Mouse (Mus musculus) c-Kit-positive CD71-positive TER-119-positive erythroid progenitor cells, embryonic 14.5 days (primary cell): ENCODE measurements around the gene Ccdc8.

Source experiments
- DNase-seq: peaks from one replicate; pipeline ENCODE4 v3.0.0-alpha.2; 2013; ENCODE audit warnings: low spot score

Ccdc8 gene

GRCm38 (mm10) chr7:16976298-16976697 is 16.2 kb upstream of the Ccdc8 start:
- DNase-seq, result no peak

GRCm38 (mm10) chr7:16978173-16978572 is 14.3 kb upstream of the Ccdc8 start:
- no peak for DNase-seq

DNA sequence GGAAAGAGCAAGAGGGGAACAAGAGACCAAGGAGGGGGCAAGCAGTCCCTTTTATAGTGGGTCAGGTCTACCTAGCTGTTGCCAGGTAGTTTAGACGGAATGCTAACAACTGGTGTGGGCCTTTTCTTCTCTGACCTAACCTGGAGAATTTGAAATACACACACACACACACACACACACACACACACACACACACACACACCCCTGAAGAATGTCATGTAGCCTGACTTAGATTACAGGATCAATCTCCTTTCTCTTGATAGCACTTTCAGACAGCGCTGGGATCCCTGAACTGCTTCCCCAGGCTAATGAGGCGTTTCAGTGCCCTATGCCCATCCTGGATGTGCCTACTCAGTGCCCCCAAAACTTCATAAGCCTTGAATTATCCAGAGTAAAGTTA is 13.9 kb upstream of the Ccdc8 start:
- DNase-seq, result no peak

DNA sequence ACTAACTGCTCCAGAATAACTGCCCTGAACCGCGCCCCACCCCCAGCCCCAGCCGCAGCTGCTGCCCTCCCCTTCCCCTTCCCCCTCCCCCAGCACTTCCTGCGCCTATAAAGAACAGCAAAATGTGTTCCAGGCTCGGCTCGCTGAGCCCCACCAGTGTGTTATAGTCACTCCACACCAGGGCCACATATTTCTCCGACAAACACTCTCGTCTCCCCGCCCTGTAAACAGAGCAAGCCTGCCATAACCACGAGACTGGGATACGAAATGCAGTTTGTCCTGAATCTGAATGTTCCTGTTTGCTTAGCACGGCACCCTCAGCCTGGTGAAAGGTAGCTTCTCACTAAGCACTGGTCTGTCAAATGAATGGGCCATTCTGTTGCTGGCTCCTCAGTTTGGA is 12.2 kb upstream of the Ccdc8 start:
- no peak for DNase-seq

DNA sequence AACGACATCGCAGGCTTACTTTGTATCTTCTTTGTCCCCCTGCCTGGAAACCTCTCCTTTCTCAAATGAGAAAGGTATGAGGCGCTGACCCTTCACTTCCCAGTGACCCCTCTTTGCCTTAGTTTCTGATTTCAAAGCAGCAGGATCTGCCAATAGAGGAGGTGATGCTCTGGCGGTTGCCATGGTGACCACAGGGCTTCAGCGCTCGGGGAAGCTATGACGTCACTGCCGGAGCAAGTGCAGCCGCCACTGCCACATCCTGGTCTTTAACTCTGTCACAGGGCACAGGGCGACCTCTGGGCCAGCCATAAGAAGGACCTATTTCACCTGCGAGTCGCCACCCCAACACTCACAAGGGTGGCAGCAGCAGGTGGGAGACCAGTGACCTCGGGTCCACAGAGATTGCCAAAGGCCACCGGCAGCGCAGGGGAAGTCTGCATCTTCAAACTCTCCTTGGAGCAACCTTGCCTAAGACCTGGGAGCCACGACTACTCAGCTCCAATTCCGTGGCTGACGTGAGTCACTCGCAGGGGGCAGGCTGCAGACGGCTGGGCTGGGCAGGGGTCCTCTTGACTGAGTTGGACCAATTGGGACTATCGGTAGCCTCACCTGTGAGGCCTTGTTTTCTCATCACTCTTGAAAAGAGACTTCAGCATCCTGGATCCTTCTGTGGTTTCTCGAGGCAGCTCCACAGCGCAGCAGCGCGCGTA is 9.5 kb upstream of the Ccdc8 start, which contains the start of gene Gm42372:
Gene Gm42372 (plus strand): TSS at position 228 of the 710 bp plus-strand sequence.
- DNase-seq, result no peak

GRCm38 (mm10) chr7:16987541-16988149 is 4.9 kb upstream of the Ccdc8 start:
- DNase-seq, result no peak

DNA sequence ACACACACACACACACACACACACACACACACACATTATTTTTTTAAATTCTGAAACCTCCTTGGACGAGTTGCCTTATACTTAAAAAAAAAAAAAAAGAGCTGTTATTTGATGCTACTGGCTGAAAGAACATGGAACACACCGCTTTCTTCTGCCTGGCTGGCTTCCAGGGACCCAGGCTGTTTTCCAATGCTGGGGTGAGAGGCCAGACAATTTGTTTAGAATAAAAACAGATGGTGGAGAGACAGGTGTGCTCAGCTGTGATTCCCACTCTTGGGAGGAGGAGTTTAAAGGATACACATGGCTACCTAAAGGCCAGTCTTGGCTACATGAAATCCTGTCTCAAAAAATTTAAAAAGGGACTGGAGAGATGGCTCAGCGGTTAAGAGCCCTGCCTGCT is 4.1 kb upstream of the Ccdc8 start:
- DNase-seq, result no peak

- DNase-seq, result no peak
These were observed 2.3 kb upstream of the Ccdc8 start for GRCm38 (mm10) chr7:16990006-16990744.

GRCm38 (mm10) chr7:16991681-16992450 is 642 bp upstream of the Ccdc8 start:
- no peak for DNase-seq

GRCm38 (mm10) chr7:16993651-16994399 is 1.3 kb downstream of the Ccdc8 start:
- DNase-seq, result no peak

GRCm38 (mm10) chr7:16994400-16994799 is 1.9 kb downstream of the Ccdc8 start:
- no peak for DNase-seq

- no peak for DNase-seq
These were observed 2.8 kb downstream of the Ccdc8 start for GRCm38 (mm10) chr7:16995345-16995744.

GRCm38 (mm10) chr7:16999233-16999632 is 6.7 kb downstream of the Ccdc8 start:
- peak; percentile 29 for DNase-seq

DNA sequence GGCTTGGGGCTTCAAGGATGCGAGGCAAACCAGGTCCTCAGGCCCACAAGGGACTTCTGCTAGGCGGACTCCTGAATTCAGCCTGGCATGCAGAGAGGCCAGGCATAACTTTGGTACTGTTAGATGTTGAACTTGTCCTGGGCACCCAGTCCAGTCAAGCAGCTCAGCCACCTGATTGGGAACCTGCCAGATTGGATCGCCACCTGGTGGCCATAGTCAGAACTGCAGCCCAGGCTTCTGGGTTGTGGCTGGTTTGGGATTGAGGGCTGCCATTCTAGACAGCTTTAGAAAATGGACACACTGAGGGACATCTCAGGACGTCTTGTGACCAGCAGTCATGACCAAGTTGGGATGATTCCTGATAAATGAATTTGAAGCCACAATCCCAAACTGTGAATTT is 7.1 kb downstream of the Ccdc8 start:
- peak; percentile 78 for DNase-seq

- DNase-seq, result peak; percentile 73
These were observed 10.1 kb downstream of the Ccdc8 start for GRCm38 (mm10) chr7:17002375-17003195.

- no peak for DNase-seq
These were observed 10.9 kb downstream of the Ccdc8 start for GRCm38 (mm10) chr7:17003230-17003960.

DNA sequence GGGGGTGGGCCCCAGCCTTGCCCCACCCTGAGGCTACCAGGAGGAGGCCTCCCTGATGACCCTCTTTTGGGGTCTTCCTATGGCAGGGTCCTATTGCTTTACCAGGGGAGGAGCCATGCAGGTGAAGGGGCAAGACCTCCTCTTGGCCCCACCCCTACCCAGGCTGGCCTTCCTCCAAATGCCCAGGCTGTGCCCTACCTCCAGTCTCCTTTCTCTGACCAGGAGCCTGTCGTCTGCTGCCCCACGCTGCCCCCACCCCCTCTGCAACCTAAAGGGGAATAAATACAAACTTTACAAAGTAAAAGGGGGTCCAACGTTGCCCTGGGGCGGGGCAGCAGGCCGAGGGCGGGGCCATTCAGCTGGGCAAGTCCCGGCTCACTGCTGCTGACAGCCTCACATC is 12.2 kb downstream of the Ccdc8 start:
- DNase-seq, result no peak

- no peak for DNase-seq
These were observed 14.8 kb downstream of the Ccdc8 start for GRCm38 (mm10) chr7:17007300-17007699.

DNA sequence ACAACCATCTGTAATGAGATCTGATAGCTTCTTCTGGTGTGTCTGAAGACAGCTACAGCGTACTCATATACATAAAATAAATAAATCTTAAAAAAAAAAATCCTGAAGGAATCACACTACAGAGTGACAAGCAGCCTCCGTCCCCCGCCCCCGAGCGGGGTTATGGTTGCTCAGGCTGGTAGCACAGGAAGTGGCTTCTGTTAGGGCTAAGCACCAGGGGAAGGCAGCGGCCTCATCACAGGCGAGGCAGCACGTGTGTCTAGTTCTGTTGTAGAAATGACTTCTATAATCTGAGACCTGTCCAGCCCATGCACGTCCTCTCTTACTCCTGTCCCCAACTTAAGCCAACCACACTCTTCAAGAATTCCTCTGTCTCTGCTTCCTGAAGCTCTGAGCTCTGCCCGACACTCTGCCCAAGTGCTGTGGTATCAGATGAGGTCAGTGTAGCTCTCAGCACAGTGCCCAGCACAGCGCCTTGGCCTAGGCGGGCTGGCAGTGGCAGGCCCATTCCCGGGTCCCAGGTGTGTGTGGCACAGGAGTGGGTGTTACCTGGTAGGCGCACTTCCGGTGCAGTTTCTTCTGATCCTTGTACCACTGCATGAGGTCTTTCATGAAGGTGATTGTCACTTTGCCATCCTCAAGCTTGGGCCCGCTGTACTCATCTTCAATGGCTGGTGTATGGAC is 17.0 kb downstream of the Ccdc8 start:
- no peak for DNase-seq

GRCm38 (mm10) chr7:17010010-17010347 is 17.5 kb downstream of the Ccdc8 start:
- no peak for DNase-seq
